Mouse (Mus musculus) liver, postnatal 0 days (tissue): ENCODE measurements around the gene Rin3.

Experiments
- CTCF ChIP-seq: sonication (generic); IDR thresholded peaks from 2 replicates; pipeline ENCODE4 v1.5.1; 2016; ENCODE audit warnings: antibody characterized with exemption, low read depth
- EP300 ChIP-seq: IDR thresholded peaks from 2 replicates; pipeline ENCODE4 v1.6.1; 2016; ENCODE audit warnings: antibody characterized with exemption, low read depth, mild to moderate bottlenecking

DNA sequence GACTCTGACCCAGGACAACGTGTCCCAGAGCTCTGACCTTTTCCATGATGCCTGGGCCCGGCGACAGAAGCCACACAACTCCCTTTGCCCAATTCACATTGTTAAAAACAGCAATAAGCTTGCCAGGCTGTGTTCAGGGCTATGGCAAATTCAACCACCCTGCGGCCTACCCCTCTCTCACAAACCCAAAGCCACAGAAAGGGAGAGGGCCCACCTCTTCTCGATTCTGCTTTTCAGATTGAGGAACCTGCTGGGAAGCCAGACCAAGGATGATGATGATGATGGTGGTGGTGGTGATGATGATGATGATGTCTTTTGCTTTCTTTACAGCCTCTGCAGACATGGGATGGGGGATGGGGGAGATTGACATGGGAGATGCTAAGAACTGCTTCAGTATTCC, 36.6 kb upstream of the Rin3 start:
- TF ChIP-seq CTCF (no peak), EP300 (no peak)
